Mouse (Mus musculus) layer of hippocampus, adult 11-12 months (tissue): Measurements from ENCODE around the gene Notch2.

ENCODE experiments used
- DNase-seq: peaks from one replicate; pipeline ENCODE4 v3.0.0; 2022; ENCODE audit warnings: low spot score

The Notch2 gene

GRCm38 (mm10) chr3:97994818-97995217, 18.5 kb upstream of the Notch2 start:
- no peak for DNase-seq

DNA sequence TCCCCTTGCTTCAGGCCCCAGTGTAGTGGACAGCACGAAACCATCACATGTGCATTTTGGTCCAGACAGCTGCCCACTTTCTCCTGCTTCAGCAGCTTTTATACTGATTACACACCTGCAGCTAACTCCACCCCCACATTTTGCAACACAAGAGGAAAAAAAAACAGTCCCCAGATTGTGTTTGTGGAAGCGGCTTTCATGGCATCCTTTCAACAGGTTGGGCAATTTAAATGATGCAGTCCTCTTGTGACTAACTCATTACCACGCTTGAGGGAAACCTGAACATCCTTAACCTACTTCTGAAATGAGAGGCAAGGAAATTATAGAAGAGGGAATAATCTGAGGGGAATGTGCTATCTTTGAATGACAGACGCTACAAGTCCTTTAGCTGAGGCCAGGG, 15.0 kb upstream of the Notch2 start:
- DNase-seq = no peak

- no peak for DNase-seq
Observed at GRCm38 (mm10) chr3:98003558-98003957, 9.8 kb upstream of the Notch2 start.

- no peak for DNase-seq
Observed at GRCm38 (mm10) chr3:98004231-98004630, 9.1 kb upstream of the Notch2 start.

DNA sequence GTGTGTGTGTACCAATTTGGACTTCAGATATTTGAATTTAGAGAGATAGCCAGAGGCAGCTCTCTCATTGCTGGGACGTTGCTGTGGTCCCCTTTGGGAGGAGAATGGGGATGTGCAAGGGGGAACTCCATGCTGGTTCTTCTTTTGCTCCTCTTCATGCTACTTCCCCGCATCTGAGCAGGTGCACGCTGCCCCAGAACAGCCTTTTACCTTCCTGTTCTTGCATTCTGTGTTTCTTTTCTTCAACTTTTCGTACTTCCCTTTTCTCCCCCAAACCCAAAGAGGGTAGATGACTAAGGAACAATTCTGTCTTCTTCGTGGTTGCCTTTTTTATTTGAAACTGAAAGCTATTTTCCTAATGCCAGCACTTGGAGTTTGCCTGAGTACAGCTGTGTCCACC, 8.0 kb upstream of the Notch2 start:
- DNase-seq = no peak

- no peak for DNase-seq
Observed at GRCm38 (mm10) chr3:98006046-98006691, 7.2 kb upstream of the Notch2 start.

GRCm38 (mm10) chr3:98006973-98007372, 6.4 kb upstream of the Notch2 start:
- no peak for DNase-seq

DNA sequence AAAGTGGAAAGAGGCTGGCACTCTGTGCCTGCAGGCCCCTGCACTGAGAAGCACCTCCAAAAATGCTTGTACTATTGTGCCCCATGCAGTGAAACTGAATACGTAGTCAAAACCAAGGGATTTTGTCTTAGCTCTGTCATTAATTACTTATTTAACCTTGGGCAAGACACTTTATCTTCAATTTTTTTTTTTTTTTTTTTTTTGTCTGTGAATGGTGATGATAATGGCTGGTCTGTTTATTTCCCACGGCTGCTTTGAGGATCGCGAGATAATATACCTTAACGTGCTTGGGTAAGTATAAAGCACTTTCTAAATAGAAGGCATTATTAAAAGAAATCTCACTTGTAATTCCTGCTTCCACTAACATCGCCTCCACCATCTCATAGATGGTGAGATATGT, 5.2 kb upstream of the Notch2 start:
- DNase-seq = no peak

DNA sequence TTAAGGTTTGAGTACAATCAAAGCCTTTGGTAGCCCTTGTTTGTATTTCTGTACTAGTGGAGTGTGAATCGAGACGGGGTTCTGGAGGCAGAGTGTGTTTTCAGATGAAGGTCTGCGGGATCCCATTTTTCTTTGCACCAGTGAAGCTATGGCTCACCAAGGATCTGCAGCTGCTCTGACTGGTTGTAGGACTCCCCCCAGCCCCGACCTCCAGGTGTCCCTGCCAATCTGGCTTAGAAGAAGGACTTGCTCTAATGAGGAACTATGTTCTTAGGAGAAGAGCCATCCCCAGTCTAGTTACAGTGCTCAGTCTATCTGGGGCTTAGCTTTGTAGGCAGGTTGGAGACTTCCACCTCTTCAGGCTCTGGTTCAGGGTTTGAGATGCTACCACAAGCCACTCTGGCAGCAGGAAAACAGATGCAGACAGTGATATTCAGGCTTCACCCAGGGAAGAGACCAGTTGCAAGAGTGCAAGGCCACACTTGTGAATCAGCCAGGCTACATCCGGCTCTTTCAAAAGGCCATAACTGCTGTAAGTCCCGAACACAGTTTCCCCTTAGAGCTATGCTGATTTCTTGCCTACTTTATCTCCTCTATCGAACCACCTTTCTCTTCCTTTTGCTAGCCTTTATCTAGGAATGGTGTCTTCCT, 4.0 kb upstream of the Notch2 start:
- no peak for DNase-seq

- DNase-seq = no peak
Observed at GRCm38 (mm10) chr3:98013086-98013400, 284 bp upstream of the Notch2 start.

- no peak for DNase-seq
Observed at GRCm38 (mm10) chr3:98015205-98016171, 2.2 kb downstream of the Notch2 start.

DNA sequence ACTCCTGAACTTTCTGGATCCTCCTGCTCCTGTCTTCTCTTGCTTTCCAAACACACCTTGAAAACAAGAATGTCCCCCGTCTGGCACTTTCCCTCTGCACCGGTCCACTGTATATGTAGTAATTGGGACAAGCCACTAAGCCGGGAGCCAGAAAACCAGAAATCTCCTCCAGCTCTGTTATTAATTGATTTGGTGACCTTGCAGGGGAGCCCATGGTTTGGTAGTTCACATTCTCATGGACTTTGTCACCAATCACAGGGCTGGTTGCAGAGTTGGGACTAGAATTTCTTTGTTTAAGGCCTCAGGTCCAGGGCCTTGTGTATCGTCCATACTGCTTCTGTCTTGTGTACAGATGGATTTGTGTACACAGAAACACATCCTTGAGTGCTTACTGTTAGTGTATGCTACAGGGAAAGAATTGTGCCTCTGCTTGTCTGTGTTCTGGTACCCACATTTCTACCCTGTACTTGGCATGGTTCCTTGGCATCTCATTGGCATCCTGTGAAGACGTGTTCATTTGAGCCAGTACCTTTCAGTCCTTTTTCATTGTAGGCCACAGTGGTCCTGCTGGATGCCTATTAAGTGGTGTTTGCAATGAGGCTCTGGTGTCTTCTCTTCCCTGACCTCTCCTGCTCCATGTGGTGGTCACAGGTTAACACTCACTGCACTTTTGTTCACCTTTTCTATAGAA, 3.7 kb downstream of the Notch2 start:
- no peak for DNase-seq

GRCm38 (mm10) chr3:98018187-98018586, 4.9 kb downstream of the Notch2 start:
- DNase-seq = no peak

DNA sequence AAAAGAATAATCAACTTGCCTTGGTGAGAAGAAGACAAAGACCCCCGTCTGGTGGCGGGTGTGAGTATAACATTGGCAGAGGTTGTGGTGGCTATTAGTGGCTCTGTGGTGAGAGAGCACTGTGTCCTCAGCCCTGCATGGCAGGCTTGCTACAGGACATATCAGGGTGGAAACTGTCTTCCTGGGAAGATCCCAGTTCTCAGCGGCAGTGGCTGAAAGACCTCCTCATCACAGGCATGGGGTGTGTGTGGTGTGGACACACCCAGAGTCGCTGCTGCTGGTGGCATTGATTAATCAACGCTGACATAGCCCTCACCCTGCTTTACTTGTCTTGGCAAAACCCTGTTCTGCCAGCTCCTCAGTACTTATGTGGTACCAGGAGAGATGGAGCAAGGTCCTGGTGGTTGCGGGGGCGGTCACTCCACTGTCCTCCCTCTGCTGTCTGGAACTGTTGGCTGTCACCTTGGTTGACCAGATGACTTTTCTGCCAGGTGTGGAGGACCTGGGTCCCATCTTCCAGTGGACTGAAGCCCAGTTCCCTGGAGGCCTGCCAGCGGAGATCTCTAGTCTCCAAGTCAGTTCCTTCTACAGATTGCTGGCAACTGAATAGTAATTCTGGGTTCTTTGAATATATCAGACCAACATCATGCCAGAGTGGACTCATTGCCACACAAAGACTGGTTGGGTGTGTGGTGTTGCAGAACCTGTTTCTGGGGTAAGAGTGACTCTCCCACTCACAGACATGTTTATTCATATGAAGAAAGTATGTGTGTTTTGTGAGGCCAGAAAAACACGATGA, 7.3 kb downstream of the Notch2 start:
- DNase-seq = no peak

- no peak for DNase-seq
Observed at GRCm38 (mm10) chr3:98024288-98024848, 11.0 kb downstream of the Notch2 start.

DNA sequence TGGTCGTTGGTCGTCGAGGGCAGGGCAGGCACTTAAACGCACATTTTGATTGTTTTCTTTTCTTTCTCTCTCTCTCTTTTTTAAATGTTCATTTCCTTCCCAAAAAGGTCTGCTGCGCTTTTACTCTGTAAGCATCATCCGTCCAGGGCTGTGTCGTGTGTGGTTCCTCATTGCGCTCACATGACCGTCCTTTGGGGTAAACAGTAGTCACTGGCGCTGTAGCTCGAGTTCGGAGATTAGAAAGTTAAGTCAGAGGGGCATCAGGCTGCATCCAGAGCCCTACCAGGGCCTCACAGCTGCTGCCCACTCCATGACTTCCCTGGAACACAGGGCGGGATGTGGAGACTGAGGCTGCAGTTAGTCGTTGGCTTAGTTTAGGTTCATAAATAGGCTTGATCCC, 12.2 kb downstream of the Notch2 start:
- DNase-seq = no peak

- no peak for DNase-seq
Observed at GRCm38 (mm10) chr3:98025921-98026880, 12.9 kb downstream of the Notch2 start.

- DNase-seq = no peak
Observed at GRCm38 (mm10) chr3:98027371-98027774, 14.0 kb downstream of the Notch2 start.

DNA sequence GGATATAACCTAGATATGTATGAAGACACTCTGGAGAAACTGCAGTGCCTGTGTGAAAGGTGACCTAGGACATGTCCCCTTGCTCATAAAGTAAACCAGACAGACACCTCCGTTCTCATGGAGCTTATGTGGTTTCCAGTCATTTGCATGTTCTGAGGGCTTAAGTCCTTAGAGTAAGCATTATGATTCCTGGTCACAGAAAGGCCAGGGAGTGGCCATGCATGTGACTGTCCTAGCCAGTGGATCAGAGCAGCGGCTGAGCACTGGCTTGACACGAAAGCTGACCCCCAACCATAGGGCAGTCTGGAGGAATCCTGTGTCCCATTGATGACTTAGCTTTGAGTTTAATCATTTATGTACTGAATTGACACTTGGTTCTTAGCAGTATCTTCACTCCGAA, 14.7 kb downstream of the Notch2 start:
- DNase-seq = no peak

DNA sequence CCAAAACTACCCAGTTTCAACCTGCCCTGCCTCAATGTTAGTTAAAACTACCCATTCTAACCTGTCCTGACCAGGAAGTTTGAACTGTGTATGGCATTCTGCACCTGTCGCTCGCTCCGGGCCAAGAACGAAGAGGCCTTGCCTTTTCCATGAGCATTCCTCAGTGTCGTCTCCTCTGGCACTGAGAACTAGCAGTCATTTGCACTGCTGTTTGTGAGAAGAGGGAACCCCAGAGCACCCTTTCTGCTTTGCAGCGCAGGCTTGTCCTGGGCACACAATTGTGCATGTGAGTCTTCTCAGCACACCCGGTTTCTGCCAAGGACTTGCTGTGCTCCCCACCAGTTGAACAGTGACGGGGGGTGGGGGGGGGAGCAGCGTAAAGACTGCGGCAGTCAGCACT, 15.6 kb downstream of the Notch2 start:
- DNase-seq = no peak
